Mouse (Mus musculus) small intestine, adult 2 months (tissue): ENCODE data around the gene Tpcn1.

Experiments used
- CTCF ChIP-seq: fragments of 200-500 bp; IDR thresholded peaks from 2 replicates; pipeline ENCODE4 v1.5.1; 2012; ENCODE audit warnings: low read depth, mild to moderate bottlenecking, control low read depth, inconsistent platforms, low read length, moderate library complexity, mixed read lengths; ENCODE audit not compliant: insufficient replicate concordance, insufficient read length; ENCODE audit errors: extremely low read depth
- POLR2A ChIP-seq: fragments of 200-500 bp; IDR thresholded peaks from 2 replicates; pipeline ENCODE4 v1.6.1; 2012; ENCODE audit warnings: low read depth, mild to moderate bottlenecking, control low read depth, inconsistent platforms, low read length, moderate library complexity

- TF ChIP-seq POLR2A (peak; percentile 21; the same call in 1 of the 2 replicates), CTCF (no peak)
These were observed 21.2 kb downstream of the Tpcn1 start for GRCm38 (mm10) chr5:120567253-120567701.
